Mouse (Mus musculus) liver, embryonic 12.5 days (tissue): ENCODE data around the gene Slc30a9. TPM values are rescaled to one million over a fixed set of nuclear protein-coding genes. Genes with fewer than 3 reads are reported as not detected.
A peak's percentile ranks its signal among the peaks of the same experiment; 100 is the strongest.

Experiments
- ATAC-seq: fragments of 200-750 bp; cut with Nextera tagmentation; 2 replicates; pipeline ENCODE4 v1.8.0; 2017; ENCODE audit warnings: moderate number of reproducible peaks, mild to moderate bottlenecking, moderate library complexity
- H3K27ac ChIP-seq: fragments of 300-500 bp; sonication (generic); 2 replicates; pipeline ENCODE4 v1.5.1; 2016; ENCODE audit warnings: mild to moderate bottlenecking
- H3K27me3 ChIP-seq: fragments of 300-500 bp; sonication (generic); replicated peaks from 2 replicates; pipeline ENCODE4 v1.6.1; 2016; ENCODE audit warnings: mild to moderate bottlenecking, moderate library complexity
- H3K36me3 ChIP-seq: fragments of 300-500 bp; sonication (generic); 2 replicates; pipeline ENCODE4 v1.6.1; 2016; ENCODE audit warnings: mild to moderate bottlenecking, moderate library complexity
- H3K4me1 ChIP-seq: fragments of 300-500 bp; sonication (generic); 2 replicates; pipeline ENCODE4 v1.6.1; 2016
- H3K4me2 ChIP-seq: fragments of 300-500 bp; sonication (generic); 2 replicates; pipeline ENCODE4 v1.6.1; 2016; ENCODE audit warnings: mild to moderate bottlenecking, moderate library complexity
- H3K4me3 ChIP-seq: fragments of 300-500 bp; sonication (generic); 2 replicates; pipeline ENCODE4 v1.5.1; 2016; ENCODE audit warnings: mild to moderate bottlenecking, moderate library complexity
- H3K9ac ChIP-seq: fragments of 300-500 bp; sonication (generic); 2 replicates; pipeline ENCODE4 v1.6.1; 2016; ENCODE audit warnings: mild to moderate bottlenecking, moderate library complexity
- H3K9me3 ChIP-seq: fragments of 300-500 bp; sonication (generic); replicated peaks from 2 replicates; pipeline ENCODE4 v1.6.1; 2016; ENCODE audit warnings: mild to moderate bottlenecking, moderate library complexity
- WGBS: fragments of 180-500 bp; shearing (Covaris S2); methylation state at CpG from one replicate; pipeline ENCODE4 v1.1.7; 2016; ENCODE audit not compliant: insufficient replicate concordance; 5-methylcytosine and 5-hydroxymethylcytosine counted together
- polyA plus RNA-seq: library from polyadenylated mRNA; unstranded; fragments of >200 nt; fragmentation: Nextera tagmentation; extraction: Ambion mirVana; gene quantifications from 2 replicates; pipeline ENCODE4 v1.2.1, GENCODE M21; 2016

Gene Slc30a9
- polyA plus RNA-seq, 1 experiment from 2014 or later, result 84.6 TPM

DNA sequence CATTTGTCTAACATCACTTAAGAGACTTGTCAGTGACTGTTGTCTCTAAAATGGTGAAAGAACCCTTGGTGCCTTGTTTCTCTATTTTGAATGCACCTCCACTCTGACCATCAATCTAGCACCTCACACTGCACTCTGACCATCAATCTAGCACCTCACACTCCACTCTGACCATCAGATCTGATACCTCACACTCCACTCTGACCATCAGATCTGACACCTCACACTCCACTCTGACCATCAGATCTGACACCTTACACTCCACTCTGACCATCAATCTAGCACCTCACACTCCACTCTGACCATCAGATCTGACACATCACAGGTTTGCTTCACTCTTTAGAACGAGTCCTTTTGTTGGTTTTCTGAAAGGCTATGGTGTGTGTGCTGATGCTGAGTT, 17.3 kb downstream of the Slc30a9 start:
- ATAC-seq, result no peak

DNA sequence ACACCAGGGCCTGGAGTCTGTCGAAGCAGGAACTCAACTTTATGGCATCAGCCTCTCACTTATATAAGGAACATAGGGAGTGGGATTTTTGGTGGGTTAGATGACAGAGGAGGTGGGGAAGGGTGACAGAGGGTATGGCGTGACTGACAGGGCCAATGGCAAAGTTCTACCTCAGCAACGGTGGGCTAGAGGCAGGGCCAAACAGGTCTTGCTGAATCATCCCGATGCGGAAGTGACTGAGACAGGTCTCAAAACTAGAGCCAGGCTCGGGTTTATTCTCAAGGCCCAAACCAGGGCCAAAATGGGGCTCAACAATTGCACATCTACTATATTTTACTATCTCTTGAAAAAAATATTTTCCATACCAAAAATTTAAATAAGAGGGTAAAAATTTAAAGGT, 34.1 kb downstream of the Slc30a9 start:
- Histone ChIP-seq H3K27me3 (no peaks in the 10 kb centered on the region), H3K4me2 (no peak overlapping the region), H3K9ac (no peak overlapping the region), H3K27ac (no peak overlapping the region), H3K36me3 (peaks cover 72% of the 10 kb centered on the region), H3K9me3 (no peaks in the 10 kb centered on the region), H3K4me3 (no peak overlapping the region), H3K4me1 (no peaks in the 10 kb centered on the region)
- WGBS, result 77% methylated on average over 6 of the region's 6 CpGs
- ATAC-seq, result no peak

More for the DNA sequence above, 17.3 kb downstream of the Slc30a9 start:
- Histone ChIP-seq H3K9ac (no peak overlapping the region), H3K4me1 (no peaks in the 10 kb centered on the region), H3K27me3 (no peaks in the 10 kb centered on the region), H3K9me3 (no peaks in the 10 kb centered on the region), H3K4me3 (no peak overlapping the region), H3K27ac (no peak overlapping the region), H3K4me2 (no peak overlapping the region), H3K36me3 (peaks cover 49% of the 10 kb centered on the region)
- WGBS, result 61% methylated on average over 1 of the region's 1 CpGs

DNA sequence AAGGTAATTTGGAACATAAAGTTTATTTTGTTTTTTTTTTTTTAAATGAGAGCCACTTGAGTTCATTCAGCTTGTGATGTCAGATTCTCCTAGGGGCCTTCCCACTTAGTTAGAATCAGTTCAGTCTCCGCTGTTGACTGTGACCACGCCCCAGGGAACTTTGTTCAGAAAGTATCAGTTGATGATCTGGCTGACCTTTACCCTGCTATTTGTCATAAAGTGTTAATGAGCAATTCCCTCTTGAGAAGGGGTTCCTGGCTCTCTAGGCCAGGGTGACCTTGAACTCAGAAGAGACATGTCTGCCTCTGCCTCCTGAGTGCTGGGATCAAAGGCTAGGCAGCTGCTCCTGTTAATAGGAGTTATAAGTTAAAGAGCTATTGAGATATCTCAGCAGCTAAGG, 40.3 kb downstream of the Slc30a9 start:
- WGBS, result 85% methylated on average over 2 of the region's 2 CpGs
- Histone ChIP-seq H3K4me3 (no peak overlapping the region), H3K4me2 (no peak overlapping the region), H3K36me3 (peaks cover 95% of the 10 kb centered on the region), H3K9ac (no peak overlapping the region), H3K27ac (no peak overlapping the region), H3K9me3 (no peaks in the 10 kb centered on the region), H3K27me3 (no peaks in the 10 kb centered on the region), H3K4me1 (no peaks in the 10 kb centered on the region)
- no peak for ATAC-seq

DNA sequence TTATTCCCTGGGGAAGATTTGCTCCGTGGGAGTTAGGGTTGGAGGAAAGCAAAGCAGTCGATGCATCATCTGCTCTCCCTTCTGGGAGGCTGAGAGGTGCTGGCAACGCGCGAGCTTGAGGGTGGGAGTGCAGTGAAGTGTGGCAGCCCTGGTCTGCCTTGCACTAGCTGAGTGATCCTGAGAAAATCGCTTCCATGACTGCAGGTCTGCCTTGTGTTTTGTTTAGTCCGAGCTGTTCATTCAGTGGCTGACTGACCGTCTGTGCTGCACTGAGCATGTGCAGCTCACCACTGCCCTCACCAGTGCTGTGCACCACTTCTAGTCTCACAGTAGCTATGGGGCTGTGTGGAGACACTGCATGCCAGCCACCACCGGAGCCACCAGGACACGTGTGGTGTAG, 42.2 kb downstream of the Slc30a9 start:
- H3K4me2 ChIP-seq, result no peak overlapping the region
- no peak overlapping the region for H3K27ac ChIP-seq
- H3K27me3 ChIP-seq, result no peaks in the 10 kb centered on the region
- H3K36me3 ChIP-seq, result peaks cover 95% of the 10 kb centered on the region
- 82% methylated on average over 10 of the region's 10 CpGs for WGBS
- H3K4me3 ChIP-seq, result no peak overlapping the region
- H3K4me1 ChIP-seq, result no peaks in the 10 kb centered on the region
- no peak overlapping the region for H3K9ac ChIP-seq
- H3K9me3 ChIP-seq, result no peaks in the 10 kb centered on the region
- ATAC-seq, result no peak

DNA sequence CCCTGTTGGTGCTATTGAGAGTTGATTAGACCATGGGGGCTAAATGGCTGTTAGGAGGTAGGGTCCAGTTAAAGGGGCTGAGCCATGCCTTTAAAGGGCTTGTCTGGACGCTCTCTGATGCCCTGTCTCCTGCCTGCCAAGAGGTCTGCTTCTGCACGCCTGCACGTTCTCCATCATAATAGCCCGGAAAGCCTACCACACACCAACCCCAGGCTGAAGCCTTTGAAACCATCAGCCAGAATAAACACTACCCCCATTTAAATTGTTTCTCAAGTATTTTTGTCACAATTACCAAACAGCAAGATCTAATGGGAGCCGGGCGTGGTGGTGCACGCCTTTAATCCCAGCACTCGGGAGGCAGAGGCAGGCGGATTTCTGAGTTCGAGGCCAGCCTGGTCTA, 55.6 kb downstream of the Slc30a9 start:
- Histone ChIP-seq H3K4me1 (no peaks in the 10 kb centered on the region), H3K36me3 (no peaks in the 10 kb centered on the region)
- 78% methylated on average over 10 of the region's 10 CpGs for WGBS

DNA sequence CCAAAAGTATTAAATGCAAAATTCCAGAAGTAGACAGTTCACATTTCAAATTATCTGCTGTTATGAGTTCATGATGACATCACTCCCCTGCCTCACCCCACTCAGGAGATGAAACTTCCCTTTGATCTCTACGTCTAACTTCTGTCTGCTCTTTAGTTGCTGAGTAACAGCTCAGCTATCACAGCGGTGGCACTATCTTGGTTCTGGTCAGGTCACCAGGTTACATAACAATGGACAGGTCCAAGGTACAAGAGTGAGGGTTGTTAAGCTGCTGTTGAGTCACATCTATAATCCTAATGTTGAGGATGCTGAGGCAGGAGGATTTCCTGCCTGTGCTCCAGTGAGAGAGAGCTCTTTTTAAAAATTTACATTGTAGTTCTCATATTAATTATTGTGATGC, 56.2 kb downstream of the Slc30a9 start:
- Histone ChIP-seq H3K4me3 (no peak overlapping the region), H3K9me3 (no peaks in the 10 kb centered on the region), H3K27me3 (no peaks in the 10 kb centered on the region), H3K36me3 (no peaks in the 10 kb centered on the region), H3K9ac (no peak overlapping the region), H3K4me1 (no peaks in the 10 kb centered on the region), H3K27ac (no peak overlapping the region), H3K4me2 (no peak overlapping the region)
- 35% methylated on average over 2 of the region's 2 CpGs for WGBS
- no peak for ATAC-seq

More for the DNA sequence above, 55.6 kb downstream of the Slc30a9 start:
- H3K4me3 ChIP-seq, result no peak overlapping the region
- no peak overlapping the region for H3K27ac ChIP-seq
- no peaks in the 10 kb centered on the region for H3K9me3 ChIP-seq
- no peak overlapping the region for H3K9ac ChIP-seq
- no peaks in the 10 kb centered on the region for H3K27me3 ChIP-seq
- no peak overlapping the region for H3K4me2 ChIP-seq
- ATAC-seq, result no peak

DNA sequence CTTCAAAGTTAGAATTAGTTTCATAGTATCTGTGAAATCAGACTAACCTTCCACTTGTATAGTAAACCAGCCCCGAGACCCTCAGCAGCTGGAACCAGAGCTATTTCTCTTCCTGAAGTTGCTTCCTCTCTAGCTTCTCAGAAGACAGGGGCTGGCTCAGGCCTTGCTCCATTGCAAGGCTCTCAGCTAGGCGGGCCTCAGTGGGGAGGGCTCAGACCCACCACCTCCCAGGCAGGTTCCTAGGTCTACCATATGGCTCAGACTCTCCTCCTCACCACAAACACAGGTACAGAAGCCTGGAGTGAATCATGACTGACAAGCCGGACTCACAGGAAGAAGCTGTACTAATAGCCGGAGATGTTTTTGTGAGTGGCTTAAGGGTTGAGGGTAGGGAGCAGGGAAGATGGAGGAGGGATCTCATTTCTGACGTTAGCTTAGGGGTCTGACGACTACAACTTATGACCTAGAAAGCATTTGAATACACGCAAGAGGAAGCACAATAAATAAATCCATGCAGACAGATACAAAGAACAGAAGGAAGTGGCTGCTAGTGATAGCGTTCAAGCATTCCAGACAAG, 70.4 kb downstream of the Slc30a9 start:
- Histone ChIP-seq H3K4me1 (no peaks in the 10 kb centered on the region), H3K4me2 (no peak overlapping the region), H3K9ac (no peak overlapping the region), H3K27ac (no peak overlapping the region), H3K27me3 (no peaks in the 10 kb centered on the region), H3K36me3 (no peaks in the 10 kb centered on the region), H3K4me3 (no peak overlapping the region), H3K9me3 (no peaks in the 10 kb centered on the region)
- 55% methylated on average over 8 of the region's 8 CpGs for WGBS
- no peak for ATAC-seq

DNA sequence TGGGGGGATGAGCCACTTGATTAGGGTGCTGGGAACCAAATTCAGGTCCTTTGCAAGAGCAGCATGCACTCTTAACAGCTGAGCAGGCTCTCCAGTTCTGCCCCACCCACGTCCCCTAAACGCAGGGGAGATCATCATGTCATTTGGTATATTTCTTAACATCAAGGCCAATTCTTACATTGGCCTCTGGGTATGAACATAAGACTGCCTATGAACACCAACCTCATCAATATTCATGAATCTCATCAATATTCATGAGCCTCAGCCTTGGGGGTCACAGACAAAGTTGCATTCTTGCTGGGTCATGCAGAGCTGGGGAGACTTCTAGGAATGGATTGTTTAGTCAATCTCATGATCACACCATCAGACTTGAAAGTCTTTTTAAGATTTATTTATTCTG, 74.9 kb downstream of the Slc30a9 start:
- 81% methylated on average over 2 of the region's 2 CpGs for WGBS
- H3K4me3 ChIP-seq, result no peak overlapping the region
- H3K4me2 ChIP-seq, result no peak overlapping the region
- no peaks in the 10 kb centered on the region for H3K36me3 ChIP-seq
- H3K4me1 ChIP-seq, result no peaks in the 10 kb centered on the region
- H3K27me3 ChIP-seq, result no peaks in the 10 kb centered on the region
- no peak overlapping the region for H3K9ac ChIP-seq
- H3K27ac ChIP-seq, result no peak overlapping the region
- H3K9me3 ChIP-seq, result no peaks in the 10 kb centered on the region
- ATAC-seq, result no peak

DNA sequence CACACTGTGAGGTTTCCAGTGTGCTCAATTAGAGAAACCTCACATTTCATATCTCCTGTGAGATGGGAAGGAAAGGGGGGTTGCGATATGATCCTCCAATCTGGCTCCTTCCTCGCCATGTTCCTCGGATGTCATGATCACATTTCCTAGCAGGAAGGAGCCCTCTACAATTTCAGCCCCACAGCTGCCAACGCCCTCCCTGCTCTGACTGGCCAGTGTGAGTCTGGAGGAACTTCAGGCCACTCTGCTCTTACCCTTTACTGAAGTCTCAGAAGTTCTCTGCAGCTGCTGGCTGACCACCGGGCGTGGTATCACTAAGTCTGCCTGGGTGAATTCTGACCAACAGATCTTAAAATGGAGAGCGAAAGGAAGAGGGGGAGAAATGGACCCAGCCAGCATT, 75.8 kb downstream of the Slc30a9 start:
- H3K27ac ChIP-seq, result no peak overlapping the region
- no peak overlapping the region for H3K4me3 ChIP-seq
- 75% methylated on average over 7 of the region's 7 CpGs for WGBS
- H3K36me3 ChIP-seq, result no peaks in the 10 kb centered on the region
- H3K9me3 ChIP-seq, result no peaks in the 10 kb centered on the region
- no peaks in the 10 kb centered on the region for H3K27me3 ChIP-seq
- H3K4me1 ChIP-seq, result no peaks in the 10 kb centered on the region
- H3K4me2 ChIP-seq, result no peak overlapping the region
- no peak overlapping the region for H3K9ac ChIP-seq
- no peak for ATAC-seq

DNA sequence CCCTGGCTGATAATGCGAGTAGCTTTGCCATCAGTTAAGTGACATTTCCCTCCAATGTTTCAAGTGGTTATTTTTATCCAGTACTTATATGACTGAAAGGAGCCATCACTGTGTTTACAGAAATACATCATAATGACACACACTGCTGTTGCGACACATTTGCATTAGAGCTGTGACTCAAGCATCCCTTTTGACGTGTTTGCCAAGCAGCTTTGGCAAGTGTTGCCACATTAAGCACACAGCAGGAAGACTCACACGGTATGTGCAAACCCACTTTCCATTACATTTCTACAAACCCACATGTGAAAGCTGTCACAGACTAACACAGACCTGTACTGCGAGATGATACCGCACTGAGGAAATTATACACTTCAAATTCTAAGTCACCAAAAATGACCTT, 87.2 kb downstream of the Slc30a9 start:
- H3K27ac ChIP-seq, result no peak overlapping the region
- H3K9ac ChIP-seq, result no peak overlapping the region
- H3K4me2 ChIP-seq, result no peak overlapping the region
- no peak overlapping the region for H3K4me3 ChIP-seq
- ATAC-seq, result no peak
- H3K9me3 ChIP-seq, result no peaks in the 10 kb centered on the region
- peaks cover 10% of the 10 kb centered on the region; the same call in 1 of the 2 replicates for H3K36me3 ChIP-seq
- 73% methylated on average over 6 of the region's 6 CpGs for WGBS
- no peaks in the 10 kb centered on the region for H3K27me3 ChIP-seq
- no peaks in the 10 kb centered on the region for H3K4me1 ChIP-seq

DNA sequence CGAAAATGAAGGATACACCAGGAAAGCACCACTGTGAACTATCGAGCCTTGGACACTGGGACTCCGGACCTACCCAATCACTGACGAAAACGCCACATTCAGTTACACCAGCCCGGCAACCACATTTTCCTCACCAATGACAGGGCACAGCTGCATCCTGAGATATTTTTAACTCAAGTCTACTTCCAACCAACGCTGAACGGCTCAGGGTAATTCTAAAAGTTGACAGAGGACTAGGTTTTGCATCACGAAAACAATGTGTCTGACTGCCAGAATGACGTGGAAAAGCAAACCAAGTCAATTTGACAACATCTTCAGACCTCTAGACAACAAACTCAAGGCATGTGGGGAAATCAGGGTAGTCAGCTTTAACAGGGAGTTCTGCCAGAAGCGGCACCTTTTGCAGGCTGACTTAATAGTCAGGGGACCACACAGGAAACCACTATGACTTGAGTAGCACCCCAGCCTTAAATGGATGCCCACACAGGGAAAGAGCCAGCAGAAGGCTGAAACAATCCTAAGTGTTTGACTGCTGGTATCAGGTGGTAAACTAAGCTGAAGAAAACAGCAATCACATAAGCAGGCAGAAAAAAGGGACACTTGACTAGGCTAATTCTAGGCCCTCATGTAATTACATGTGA, 88.6 kb downstream of the Slc30a9 start:
- ATAC-seq, result no peak
- H3K27ac ChIP-seq, result no peak overlapping the region

DNA sequence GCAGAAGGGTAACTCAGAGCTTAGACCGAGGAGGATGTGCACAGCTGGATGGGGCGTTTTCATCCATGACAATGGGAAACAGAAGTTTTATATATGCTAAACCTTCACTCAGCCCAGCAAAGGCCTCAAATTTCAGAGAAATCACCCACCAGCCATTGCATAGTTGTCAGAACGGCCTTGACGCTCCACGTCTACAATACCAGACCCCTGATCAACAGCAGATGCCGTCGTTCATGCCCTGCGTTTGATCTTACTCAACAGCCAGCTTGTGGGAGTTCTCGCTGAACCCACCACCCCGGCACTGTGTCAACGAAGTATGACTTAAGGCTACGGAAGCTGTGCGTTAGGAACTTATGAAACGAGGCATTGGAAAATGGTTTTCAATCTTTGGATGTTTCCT, 90.4 kb downstream of the Slc30a9 start:
- Histone ChIP-seq H3K9me3 (no peaks in the 10 kb centered on the region), H3K27me3 (no peaks in the 10 kb centered on the region), H3K4me1 (no peaks in the 10 kb centered on the region), H3K27ac (no peak overlapping the region), H3K4me2 (no peak overlapping the region), H3K4me3 (no peak overlapping the region), H3K9ac (no peak overlapping the region), H3K36me3 (peaks cover 10% of the 10 kb centered on the region; the same call in 1 of the 2 replicates)
- ATAC-seq, result no peak
- WGBS, result 82% methylated on average over 14 of the region's 14 CpGs

More for the DNA sequence above, 88.6 kb downstream of the Slc30a9 start:
- H3K4me2 ChIP-seq, result peak overlapping the region; percentile 16; the same call in 1 of the 2 replicates
- peaks cover 10% of the 10 kb centered on the region; the same call in 1 of the 2 replicates for H3K36me3 ChIP-seq
- H3K27me3 ChIP-seq, result no peaks in the 10 kb centered on the region
- H3K4me3 ChIP-seq, result no peak overlapping the region
- H3K9me3 ChIP-seq, result no peaks in the 10 kb centered on the region
- 24% methylated on average over 11 of the region's 11 CpGs for WGBS
- no peaks in the 10 kb centered on the region for H3K4me1 ChIP-seq
- H3K9ac ChIP-seq, result no peak overlapping the region
